Mouse (Mus musculus): Measurements from ENCODE around the gene Hsd17b2. TPM values are rescaled to one million over a fixed set of nuclear protein-coding genes. Genes with fewer than 3 reads are reported as not detected.

The Hsd17b2 gene
- total and polyA plus RNA-seq, 3 experiments: not detected

- no peaks in the 10 kb centered on the region for H3K4me1 ChIP-seq (ENCODE audit: control insufficient read depth, insufficient read depth, low read length)
- WGBS: 58% methylated on average over 5 of the region's 5 CpGs
- no peak for DNase-seq
- H3K9ac ChIP-seq (ENCODE audit: low read depth, low read length): no peak overlapping the region
- H3K27me3 ChIP-seq (ENCODE audit: control insufficient read depth, insufficient read depth, low read length): no peaks in the 10 kb centered on the region
- TF ChIP-seq EP300 (IDR thresholded peaks at IDR 0.05; ENCODE audit: insufficient read depth, low read depth, low read length) (no peak), POLR2A (IDR thresholded peaks at IDR 0.05; ENCODE audit: insufficient read depth, low read depth, low read length) (no peak), CTCF (IDR thresholded peaks at IDR 0.05) (no peak)
- no peaks in the 10 kb centered on the region for H3K36me3 ChIP-seq (ENCODE audit: control insufficient read depth, insufficient read depth, low read length)
- H3K79me2 ChIP-seq (replicated peaks; ENCODE audit: control insufficient read depth, insufficient read depth, low read length): no peaks in the 10 kb centered on the region
- H3K27ac ChIP-seq: no peak overlapping the region
- intact Hi-C loops (cut with DNase I): no loop called here
- H3K4me3 ChIP-seq: no peak overlapping the region
Measured at GRCm38 (mm10) chr8:117715896-117716295, 14.2 kb downstream of the Hsd17b2 start.

DNA sequence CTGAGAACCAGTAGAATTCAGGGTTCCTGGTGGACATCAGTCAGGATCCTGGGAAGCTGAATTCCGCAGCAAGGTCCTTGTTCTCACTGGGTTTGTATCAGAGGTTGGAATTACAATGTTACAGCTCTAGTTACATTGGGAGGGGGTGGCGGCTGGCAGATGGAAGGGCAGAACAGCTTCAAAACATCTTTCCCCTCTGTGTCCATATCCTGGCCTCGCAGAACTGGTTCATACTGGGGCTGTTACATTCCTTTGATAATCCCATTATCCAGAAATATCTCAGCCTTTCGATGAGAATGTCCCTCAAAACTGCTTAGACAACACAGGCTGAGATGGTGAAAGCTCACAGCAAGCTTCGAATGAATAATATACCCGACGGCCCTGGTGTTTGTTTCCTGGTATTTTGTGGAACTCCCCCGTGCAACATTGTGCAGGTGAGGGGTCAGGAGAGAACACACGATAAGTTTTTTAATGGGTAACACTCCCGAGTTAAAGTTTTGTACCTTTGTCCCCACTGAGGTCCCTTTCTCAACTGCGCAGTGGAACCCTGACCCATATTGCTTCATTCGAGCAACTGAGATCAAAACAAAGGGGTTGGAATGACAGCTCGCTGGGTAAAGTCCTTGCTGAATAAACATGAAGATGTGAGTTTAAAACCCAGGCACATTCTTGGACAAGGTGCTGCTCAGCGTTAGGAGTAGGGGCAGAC lies 16.6 kb downstream of the Hsd17b2 start:
- Histone ChIP-seq H3K36me3 (ENCODE audit: control insufficient read depth, insufficient read depth, low read length) (no peaks in the 10 kb centered on the region), H3K4me1 (ENCODE audit: control insufficient read depth, insufficient read depth, low read length) (no peaks in the 10 kb centered on the region)

GRCm38 (mm10) chr8:117726467-117726866 lies 24.8 kb downstream of the Hsd17b2 start:
- H3K27me3 ChIP-seq (ENCODE audit: control insufficient read depth, insufficient read depth, low read length): no peaks in the 10 kb centered on the region
- 53% methylated on average over 7 of the region's 7 CpGs for WGBS
- H3K36me3 ChIP-seq (ENCODE audit: control insufficient read depth, insufficient read depth, low read length): no peaks in the 10 kb centered on the region
- no peaks in the 10 kb centered on the region for H3K4me1 ChIP-seq (ENCODE audit: control insufficient read depth, insufficient read depth, low read length)
- H3K27ac ChIP-seq: no peak overlapping the region; the same call in 1 of the 2 replicates
- no peak overlapping the region for H3K4me3 ChIP-seq
- no peak for DNase-seq
- intact Hi-C loops (cut with DNase I): no loop called here
- no peak overlapping the region for H3K9ac ChIP-seq (ENCODE audit: low read depth, low read length)
- H3K79me2 ChIP-seq (replicated peaks; ENCODE audit: control insufficient read depth, insufficient read depth, low read length): no peaks in the 10 kb centered on the region
- TF ChIP-seq EP300 (IDR thresholded peaks at IDR 0.05; ENCODE audit: insufficient read depth, low read depth, low read length): no peak
- no peak for TF ChIP-seq CTCF (IDR thresholded peaks at IDR 0.05)
- no peak for TF ChIP-seq POLR2A (IDR thresholded peaks at IDR 0.05; ENCODE audit: insufficient read depth, low read depth, low read length)

More for the DNA sequence above, 16.6 kb downstream of the Hsd17b2 start:
- intact Hi-C loops (cut with DNase I): no loop called here
- no peak for DNase-seq
- 73% methylated on average over 14 of the region's 14 CpGs for WGBS
- Histone ChIP-seq H3K4me3 (no peak overlapping the region), H3K79me2 (replicated peaks; ENCODE audit: control insufficient read depth, insufficient read depth, low read length) (no peaks in the 10 kb centered on the region), H3K27ac (no peak overlapping the region), H3K27me3 (ENCODE audit: control insufficient read depth, insufficient read depth, low read length) (no peaks in the 10 kb centered on the region), H3K9ac (ENCODE audit: low read depth, low read length) (no peak overlapping the region)
- no peak for TF ChIP-seq CTCF (IDR thresholded peaks at IDR 0.05)
- no peak for TF ChIP-seq EP300 (IDR thresholded peaks at IDR 0.05; ENCODE audit: insufficient read depth, low read depth, low read length)
- no peak for TF ChIP-seq POLR2A (IDR thresholded peaks at IDR 0.05; ENCODE audit: insufficient read depth, low read depth, low read length)

DNA sequence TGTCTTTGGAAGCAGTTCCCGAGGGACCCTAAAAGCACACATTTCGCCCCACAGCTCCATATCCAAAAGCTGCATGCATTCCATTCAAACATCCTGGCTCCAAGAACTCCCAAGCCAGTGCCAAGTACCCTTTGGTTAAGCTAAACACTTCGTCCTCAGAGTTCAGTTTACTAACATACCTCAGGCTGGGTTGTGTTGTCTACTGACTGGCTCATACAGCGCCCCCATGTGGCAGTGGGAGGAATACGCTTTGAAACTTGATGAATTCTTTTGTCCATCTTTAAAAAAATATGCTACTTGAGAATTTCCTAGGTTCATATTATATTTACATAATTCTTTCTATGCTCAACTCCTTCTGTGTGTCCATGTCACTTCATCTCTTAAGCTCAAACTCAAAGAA lies 25.9 kb downstream of the Hsd17b2 start:
- Histone ChIP-seq H3K27me3 (ENCODE audit: control insufficient read depth, insufficient read depth, low read length) (no peaks in the 10 kb centered on the region), H3K4me3 (no peak overlapping the region), H3K27ac (no peak overlapping the region), H3K79me2 (replicated peaks; ENCODE audit: control insufficient read depth, insufficient read depth, low read length) (no peaks in the 10 kb centered on the region), H3K9ac (ENCODE audit: low read depth, low read length) (no peak overlapping the region), H3K36me3 (ENCODE audit: control insufficient read depth, insufficient read depth, low read length) (no peaks in the 10 kb centered on the region), H3K4me1 (ENCODE audit: control insufficient read depth, insufficient read depth, low read length) (no peaks in the 10 kb centered on the region)
- no peak for DNase-seq
- intact Hi-C loops (cut with DNase I): no loop called here
- no peak for TF ChIP-seq EP300 (IDR thresholded peaks at IDR 0.05; ENCODE audit: insufficient read depth, low read depth, low read length)
- TF ChIP-seq POLR2A (IDR thresholded peaks at IDR 0.05; ENCODE audit: insufficient read depth, low read depth, low read length): no peak
- TF ChIP-seq CTCF (IDR thresholded peaks at IDR 0.05): peak; percentile 49
- 62% methylated on average over 5 of the region's 5 CpGs for WGBS

DNA sequence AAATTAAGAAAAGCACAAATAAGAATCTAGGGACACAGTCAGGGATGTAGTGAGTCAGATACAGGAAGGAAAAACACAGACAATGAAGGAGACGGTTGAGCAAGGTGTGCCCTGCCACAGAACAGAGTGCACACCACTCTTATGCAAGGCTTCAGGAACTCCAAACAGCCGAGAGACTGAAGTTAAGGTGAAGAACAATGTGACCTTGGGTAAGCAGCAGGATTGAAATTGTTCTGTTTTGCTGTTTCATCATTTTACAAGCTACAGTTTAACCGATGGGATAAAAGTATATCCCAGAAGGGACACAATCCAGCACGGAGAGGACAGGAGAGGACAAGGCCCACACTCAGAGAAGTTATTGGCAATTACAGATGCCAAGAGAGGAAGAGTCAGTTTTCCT lies 26.5 kb downstream of the Hsd17b2 start:
- WGBS: 74% methylated on average over 4 of the region's 4 CpGs

GRCm38 (mm10) chr8:117730980-117731379 lies 29.3 kb downstream of the Hsd17b2 start:
- Histone ChIP-seq H3K9ac (ENCODE audit: low read depth, low read length) (no peak overlapping the region), H3K27ac (no peak overlapping the region), H3K4me3 (no peak overlapping the region), H3K36me3 (ENCODE audit: control insufficient read depth, insufficient read depth, low read length) (no peaks in the 10 kb centered on the region), H3K4me1 (ENCODE audit: control insufficient read depth, insufficient read depth, low read length) (no peaks in the 10 kb centered on the region), H3K27me3 (ENCODE audit: control insufficient read depth, insufficient read depth, low read length) (no peaks in the 10 kb centered on the region), H3K79me2 (replicated peaks; ENCODE audit: control insufficient read depth, insufficient read depth, low read length) (no peaks in the 10 kb centered on the region)
- WGBS: 35% methylated on average over 10 of the region's 10 CpGs
- TF ChIP-seq CTCF (IDR thresholded peaks at IDR 0.05): no peak
- no peak for TF ChIP-seq POLR2A (IDR thresholded peaks at IDR 0.05; ENCODE audit: insufficient read depth, low read depth, low read length)
- TF ChIP-seq EP300 (IDR thresholded peaks at IDR 0.05; ENCODE audit: insufficient read depth, low read depth, low read length): no peak
- intact Hi-C loops (cut with DNase I): no loop called here
- no peak for DNase-seq

More for the DNA sequence above, 26.5 kb downstream of the Hsd17b2 start:
- Histone ChIP-seq H3K27me3 (ENCODE audit: control insufficient read depth, insufficient read depth, low read length) (no peaks in the 10 kb centered on the region), H3K27ac (no peak overlapping the region), H3K79me2 (replicated peaks; ENCODE audit: control insufficient read depth, insufficient read depth, low read length) (no peaks in the 10 kb centered on the region), H3K9ac (ENCODE audit: low read depth, low read length) (no peak overlapping the region), H3K4me3 (no peak overlapping the region), H3K4me1 (ENCODE audit: control insufficient read depth, insufficient read depth, low read length) (no peaks in the 10 kb centered on the region), H3K36me3 (ENCODE audit: control insufficient read depth, insufficient read depth, low read length) (no peaks in the 10 kb centered on the region)
- intact Hi-C loops (cut with DNase I): no loop called here
- no peak for DNase-seq
- TF ChIP-seq CTCF (IDR thresholded peaks at IDR 0.05) (no peak), POLR2A (IDR thresholded peaks at IDR 0.05; ENCODE audit: insufficient read depth, low read depth, low read length) (no peak), EP300 (IDR thresholded peaks at IDR 0.05; ENCODE audit: insufficient read depth, low read depth, low read length) (no peak)
